Comparison of ENCODE assay signal across 8 mouse cellular contexts in genomic region chr5:108628891-108629633, GRCm38 (mm10). TPM values are rescaled to one million over a fixed set of nuclear protein-coding genes. Genes with fewer than 3 reads are reported as not detected.
DNase-seq lines count a peak whose midpoint lies in the region; ATAC-seq and TF ChIP-seq lines count a peak whose summit lies in the region.

No protein-coding gene starts in this region.

- H3K4me1 ChIP-seq in midbrain, embryonic 16.5 days (ENCODE audit: control insufficient read depth, insufficient read depth, low read length): peaks cover 27% of the 10 kb centered on the region

- peak; percentile 37 for ATAC-seq in common myeloid progenitor, adult 5-6 weeks (replicated peaks; ENCODE audit: low read depth, poor library complexity, severe bottlenecking)
- ATAC-seq in midbrain, embryonic 16.5 days: peak; percentile 87

- H3K9ac ChIP-seq in midbrain, embryonic 16.5 days (ENCODE audit: low read depth, low read length): peak overlapping the region; percentile 97

- intact Hi-C loops in gastrocnemius, adult 2 months (cut with DNase I): loop anchor here (2.0 kb wide), 1 partner anchor 66 kb away; no protein-coding TSS in a partner anchor

- H3K27ac ChIP-seq in gastrocnemius, adult 2 months: peak overlapping the region; percentile 92
- peak overlapping the region; percentile 93 for H3K27ac ChIP-seq in midbrain, embryonic 16.5 days (ENCODE audit: low read length)

- H3K27me3 ChIP-seq in midbrain, embryonic 16.5 days (ENCODE audit: control insufficient read depth, insufficient read depth, low read depth, low read length): no peaks in the 10 kb centered on the region

- no peak for TF ChIP-seq CTCF in gastrocnemius, adult 2 months (IDR thresholded peaks at IDR 0.05)

- 1% methylated on average over 32 of the region's 32 CpGs for WGBS in midbrain, embryonic 16.5 days

- peak overlapping the region; percentile 77 for H3K4me3 ChIP-seq in gastrocnemius, adult 2 months
- H3K4me3 ChIP-seq in midbrain, embryonic 16.5 days (ENCODE audit: low read depth, low read length): peak overlapping the region; percentile 99

- no peak for DNase-seq in gastrocnemius, adult 2 months
- no peak for DNase-seq in gastrocnemius, postnatal 4 days (ENCODE audit: low spot score in 2 of 2)
- DNase-seq in 416B (ENCODE audit: low read depth): peak; percentile 66
- DNase-seq in induced T-regulatory cell, adult 2 months (ENCODE audit: low read depth): peak; percentile 68
- DNase-seq in layer of hippocampus, adult 9-10 months (ENCODE audit: low spot score): no peak
- no peak for DNase-seq in cerebellum, adult 18-20 months

- H3K36me3 ChIP-seq in midbrain, embryonic 16.5 days (ENCODE audit: control insufficient read depth, insufficient read depth, low read length): no peaks in the 10 kb centered on the region

- H3K9me3 ChIP-seq in midbrain, embryonic 16.5 days (replicated peaks; ENCODE audit: control insufficient read depth, low read length, poor library complexity, severe bottlenecking): no peaks in the 10 kb centered on the region

- peak overlapping the region; percentile 93 for H3K4me2 ChIP-seq in midbrain, embryonic 16.5 days (ENCODE audit: low read length)

RNA-seq across cellular contexts. Expression of gene Gak, which starts 0.5 kb away (rescaled TPM):
- total RNA-seq in gastrocnemius, adult 2 months (2021): 10 to 100 TPM; 14.2 to 14.3 TPM
- total RNA-seq in gastrocnemius, postnatal 4 days (2021): 10 to 100 TPM; 35.6 to 36.2 TPM
- total RNA-seq in common myeloid progenitor, adult 5-6 weeks (2017): 102 and 105 TPM in 2 replicates
- 55.9 and 57.4 TPM in 2 replicates for polyA plus RNA-seq in midbrain, embryonic 16.5 days (2015; fragmentation: Nextera tagmentation; extraction: Ambion mirVana)

RNA-seq across cellular contexts. Expression of gene Tmem175, which starts 0.5 kb away (rescaled TPM):
- total RNA-seq in gastrocnemius, adult 2 months (2021): 1 to 10 TPM; 7.8 to 8.0 TPM
- 10 to 100 TPM; 11.3 to 12.9 TPM for total RNA-seq in gastrocnemius, postnatal 4 days (2021)
- 17.2 and 19.9 TPM in 2 replicates for total RNA-seq in common myeloid progenitor, adult 5-6 weeks (2017)
- polyA plus RNA-seq in midbrain, embryonic 16.5 days (2015; fragmentation: Nextera tagmentation; extraction: Ambion mirVana): 22.0 and 25.1 TPM in 2 replicates

RNA-seq across cellular contexts. Expression of gene Idua, which starts 31.1 kb away (rescaled TPM):
- 10 to 100 TPM; 11.8 to 12.5 TPM for total RNA-seq in gastrocnemius, adult 2 months (2021)
- total RNA-seq in gastrocnemius, postnatal 4 days (2021): 1 to 10 TPM; 8.3 to 9.9 TPM
- 6.6 and 12.9 TPM in 2 replicates for total RNA-seq in common myeloid progenitor, adult 5-6 weeks (2017)
- 13.1 and 14.4 TPM in 2 replicates for polyA plus RNA-seq in midbrain, embryonic 16.5 days (2015; fragmentation: Nextera tagmentation; extraction: Ambion mirVana)

RNA-seq across cellular contexts. Expression of gene Dgkq, which starts 40.4 kb away (rescaled TPM):
- 1 to 10 TPM; 3.9 to 4.6 TPM for total RNA-seq in gastrocnemius, adult 2 months (2021)
- 10 to 100 TPM in 1 of 2 experiments, 1 to 10 TPM in 1; 9.7 to 12.2 TPM for total RNA-seq in gastrocnemius, postnatal 4 days (2021)
- total RNA-seq in common myeloid progenitor, adult 5-6 weeks (2017): 6.2 and 12.8 TPM in 2 replicates
- 33.0 and 36.9 TPM in 2 replicates for polyA plus RNA-seq in midbrain, embryonic 16.5 days (2015; fragmentation: Nextera tagmentation; extraction: Ambion mirVana)

RNA-seq across cellular contexts. Expression of gene Slc26a1, which starts 46.3 kb away (rescaled TPM):
- total RNA-seq in gastrocnemius, adult 2 months (2021): not detected
- under 1 TPM; 0.15 to 0.36 TPM for total RNA-seq in gastrocnemius, postnatal 4 days (2021)
- 3.9 and 5.1 TPM in 2 replicates for total RNA-seq in common myeloid progenitor, adult 5-6 weeks (2017)
- polyA plus RNA-seq in midbrain, embryonic 16.5 days (2015; fragmentation: Nextera tagmentation; extraction: Ambion mirVana): 4.3 and 4.4 TPM in 2 replicates

Comparison
In these comparisons a context has a peak if more than half of its experiments do, and no peak if none do; other contexts are left out.
1. DNase-seq: peak in 416B (single experiment) and induced T-regulatory cell, adult 2 months (single experiment); none in gastrocnemius, adult 2 months (single experiment), gastrocnemius, postnatal 4 days (0 of 2), layer of hippocampus, adult 9-10 months (single experiment) and cerebellum, adult 18-20 months (0 of 2).